Mouse (Mus musculus) frontal cortex, postnatal 25 days (tissue): ENCODE measurements around the gene Pgap3.

Source experiments
- DNase-seq, 2 experiments: peaks; one replicate each; pipeline ENCODE4 v3.0.0; 2022; ENCODE audit warnings: low spot score in 2 of 2

Pgap3 gene

GRCm38 (mm10) chr11:98412273-98412796 is 12.0 kb upstream of the Pgap3 start, which contains the start of gene Erbb2:
Gene Erbb2, plus strand, starts transcription at chr11:98412470.
- no peak for DNase-seq

GRCm38 (mm10) chr11:98409341-98409822 is 9.1 kb upstream of the Pgap3 start:
- DNase-seq, result no peak

GRCm38 (mm10) chr11:98408872-98409271 is 8.6 kb upstream of the Pgap3 start:
- no peak for DNase-seq

GRCm38 (mm10) chr11:98406621-98407020 is 6.3 kb upstream of the Pgap3 start:
- no peak for DNase-seq

- DNase-seq, result no peak
These were observed 526 bp upstream of the Pgap3 start for GRCm38 (mm10) chr11:98400816-98401215.

- no peak for DNase-seq
These were observed 2.3 kb downstream of the Pgap3 start for GRCm38 (mm10) chr11:98397946-98398345.

- DNase-seq, result no peak
These were observed 5.2 kb downstream of the Pgap3 start for GRCm38 (mm10) chr11:98395041-98395440.

GRCm38 (mm10) chr11:98394301-98394700 is 6.0 kb downstream of the Pgap3 start:
- no peak for DNase-seq

- DNase-seq, result no peak
These were observed 7.0 kb downstream of the Pgap3 start for GRCm38 (mm10) chr11:98393317-98393716.

GRCm38 (mm10) chr11:98392645-98393044 is 7.6 kb downstream of the Pgap3 start:
- DNase-seq, result no peak

GRCm38 (mm10) chr11:98392034-98392433 is 8.3 kb downstream of the Pgap3 start:
- no peak for DNase-seq

GRCm38 (mm10) chr11:98390141-98390540 is 10.1 kb downstream of the Pgap3 start:
- DNase-seq, result no peak

GRCm38 (mm10) chr11:98389221-98389780 is 11.0 kb downstream of the Pgap3 start:
- DNase-seq, result peak; percentile 50 to 66

- DNase-seq, result no peak
These were observed 12.0 kb downstream of the Pgap3 start for GRCm38 (mm10) chr11:98388282-98388681.

GRCm38 (mm10) chr11:98387056-98387577 is 13.2 kb downstream of the Pgap3 start:
- DNase-seq, result no peak

- DNase-seq, result no peak
These were observed 13.7 kb downstream of the Pgap3 start for GRCm38 (mm10) chr11:98386596-98386995.

GRCm38 (mm10) chr11:98385638-98386585 is 14.4 kb downstream of the Pgap3 start, which contains the start of gene Pnmt:
Gene Pnmt, plus strand, starts transcription at chr11:98386450.
- DNase-seq, result no peak

GRCm38 (mm10) chr11:98384721-98385637 is 15.3 kb downstream of the Pgap3 start:
- DNase-seq, result no peak

GRCm38 (mm10) chr11:98384216-98384615 is 16.1 kb downstream of the Pgap3 start:
- DNase-seq, result no peak

GRCm38 (mm10) chr11:98383261-98384030 is 16.8 kb downstream of the Pgap3 start, which contains the start of gene Tcap:
Gene Tcap, plus strand, starts transcription at chr11:98383811.
- DNase-seq, result no peak
